Mouse (Mus musculus): ENCODE measurements around the gene Dnmt1. TPM values are rescaled to one million over a fixed set of nuclear protein-coding genes. Genes with fewer than 3 reads are reported as not detected.
A peak's percentile ranks its signal among the peaks of the same experiment; 100 is the strongest.
"Not testable (repeated sequence)": the region's sequence is repeated elsewhere in the genome, so short reads cannot be mapped to it uniquely, and the experiment has no call there.

Dnmt1 gene
- total RNA-seq (2021) = 10 to 100 TPM; 39.9 to 43.6 TPM
- long read RNA-seq, experiment 1, full-length matches to known transcripts = 4 of 19 reads
- long read RNA-seq, experiment 1, partial matches to known transcripts = 11 of 19 reads
- long read RNA-seq, experiment 1, other reads (novel, unspliced or antisense) = 4 of 19 reads
- long read RNA-seq, experiment 2, full-length matches to known transcripts = 1 of 10 reads
- long read RNA-seq, experiment 2, partial matches to known transcripts = 6 of 10 reads
- long read RNA-seq, experiment 2, other reads (novel, unspliced or antisense) = 3 of 10 reads

GRCm38 (mm10) chr9:20959430-20959938, at the start of gene Dnmt1:
Gene Dnmt1 (minus strand): TSS chr9:20959888.
- no peak for DNase-seq (ENCODE audit: low spot score in 2 of 2)
- intact Hi-C loops (cut with DNase I) = no loop called here

GRCm38 (mm10) chr9:21008007-21008406, 48.3 kb upstream of the Dnmt1 start:
- intact Hi-C loops (cut with DNase I) = no loop called here

GRCm38 (mm10) chr9:21007313-21007952, 47.7 kb upstream of the Dnmt1 start:
- no peak for DNase-seq (ENCODE audit: low spot score in 2 of 2)
- intact Hi-C loops (cut with DNase I) = no loop called here

More at GRCm38 (mm10) chr9:21008007-21008406, 48.3 kb upstream of the Dnmt1 start:
- no peak for DNase-seq (ENCODE audit: low spot score in 2 of 2)

- DNase-seq (ENCODE audit: low spot score in 2 of 2) = peak; percentile 87 to 93
- intact Hi-C loops (cut with DNase I) = loop anchor here (2.0 kb wide), 1 partner anchor 50 kb away; no protein-coding TSS in a partner anchor
These were observed 43.2 kb upstream of the Dnmt1 start, which contains the start of gene Mrpl4 for GRCm38 (mm10) chr9:21002627-21003551. Gene Mrpl4 (plus strand): TSS chr9:21002738.

GRCm38 (mm10) chr9:21002270-21002626, 42.6 kb upstream of the Dnmt1 start:
- intact Hi-C loops (cut with DNase I) = loop anchor here (2.0 kb wide), 1 partner anchor 49 kb away; no protein-coding TSS in a partner anchor
- no peak for DNase-seq (ENCODE audit: low spot score in 2 of 2)

- DNase-seq (ENCODE audit: low spot score in 2 of 2) = no peak
- intact Hi-C loops (cut with DNase I) = loop anchor here (2.0 kb wide), 1 partner anchor 49 kb away; no protein-coding TSS in a partner anchor
These were observed 42.0 kb upstream of the Dnmt1 start for GRCm38 (mm10) chr9:21001651-21002200.

GRCm38 (mm10) chr9:21000811-21001210, 41.1 kb upstream of the Dnmt1 start:
- no peak for DNase-seq (ENCODE audit: low spot score in 2 of 2)
- intact Hi-C loops (cut with DNase I) = no loop called here

GRCm38 (mm10) chr9:20998337-20998736, 38.6 kb upstream of the Dnmt1 start:
- intact Hi-C loops (cut with DNase I) = loop anchor here (2.0 kb wide), 1 partner anchor 98 kb away; no protein-coding TSS in a partner anchor
- DNase-seq (ENCODE audit: low spot score in 2 of 2) = not testable (repeated sequence)

- intact Hi-C loops (cut with DNase I) = no loop called here
These were observed 37.4 kb upstream of the Dnmt1 start for GRCm38 (mm10) chr9:20997065-20997464.

GRCm38 (mm10) chr9:20995069-20995468, 35.4 kb upstream of the Dnmt1 start:
- no peak for DNase-seq (ENCODE audit: low spot score in 2 of 2)
- intact Hi-C loops (cut with DNase I) = no loop called here

More at GRCm38 (mm10) chr9:20997065-20997464, 37.4 kb upstream of the Dnmt1 start:
- DNase-seq (ENCODE audit: low spot score in 2 of 2) = no peak

- intact Hi-C loops (cut with DNase I) = no loop called here
- no peak for DNase-seq (ENCODE audit: low spot score in 2 of 2)
These were observed 33.6 kb upstream of the Dnmt1 start for GRCm38 (mm10) chr9:20993165-20993898.

- no peak for DNase-seq (ENCODE audit: low spot score in 2 of 2)
- intact Hi-C loops (cut with DNase I) = no loop called here
These were observed 31.9 kb upstream of the Dnmt1 start for GRCm38 (mm10) chr9:20991587-20991986.

- DNase-seq (ENCODE audit: low spot score in 2 of 2) = no peak
- intact Hi-C loops (cut with DNase I) = no loop called here
These were observed 31.2 kb upstream of the Dnmt1 start for GRCm38 (mm10) chr9:20990861-20991260.

GRCm38 (mm10) chr9:20987953-20988352, 28.3 kb upstream of the Dnmt1 start:
- no peak for DNase-seq (ENCODE audit: low spot score in 2 of 2)
- intact Hi-C loops (cut with DNase I) = no loop called here

- DNase-seq (ENCODE audit: low spot score in 2 of 2) = no peak
- intact Hi-C loops (cut with DNase I) = no loop called here
These were observed 27.4 kb upstream of the Dnmt1 start for GRCm38 (mm10) chr9:20986952-20987686.

GRCm38 (mm10) chr9:20983169-20983568, 23.5 kb upstream of the Dnmt1 start:
- intact Hi-C loops (cut with DNase I) = no loop called here
- no peak for DNase-seq (ENCODE audit: low spot score in 2 of 2)

GRCm38 (mm10) chr9:20982171-20982570, 22.5 kb upstream of the Dnmt1 start:
- intact Hi-C loops (cut with DNase I) = no loop called here

GRCm38 (mm10) chr9:20979769-20980168, 20.1 kb upstream of the Dnmt1 start:
- intact Hi-C loops (cut with DNase I) = no loop called here
- no peak for DNase-seq (ENCODE audit: low spot score in 2 of 2)

More at GRCm38 (mm10) chr9:20982171-20982570, 22.5 kb upstream of the Dnmt1 start:
- no peak for DNase-seq (ENCODE audit: low spot score in 2 of 2)
